Mouse (Mus musculus) adipocyte (in vitro differentiated cells): ENCODE results near the gene Trank1.

Experiments
- DNase-seq: peaks from one replicate; pipeline ENCODE4 v3.0.0-alpha.2; 2016; ENCODE audit warnings: low spot score

Gene Trank1

GRCm38 (mm10) chr9:111311031-111311842 is at the start of gene Trank1:
Gene Trank1, plus strand, starts transcription at chr9:111311739.
- DNase-seq, result no peak

- no peak for DNase-seq
Measured at GRCm38 (mm10) chr9:111267998-111268397, 43.5 kb upstream of the Trank1 start.

GRCm38 (mm10) chr9:111270606-111271005 is 40.9 kb upstream of the Trank1 start:
- DNase-seq, result no peak

- no peak for DNase-seq
Measured at GRCm38 (mm10) chr9:111271056-111271433, 40.5 kb upstream of the Trank1 start.

GRCm38 (mm10) chr9:111271434-111272160 is 39.9 kb upstream of the Trank1 start, which contains the start of the genes Mlh1 and Epm2aip1:
Gene Mlh1, minus strand, starts transcription at chr9:111271791.
Gene Epm2aip1, plus strand, starts transcription at chr9:111271929.
- peak; percentile 99 for DNase-seq

GRCm38 (mm10) chr9:111272356-111272755 is 39.2 kb upstream of the Trank1 start:
- peak; percentile 46 for DNase-seq

- DNase-seq, result no peak
Measured at GRCm38 (mm10) chr9:111272996-111273785, 38.3 kb upstream of the Trank1 start.

GRCm38 (mm10) chr9:111273958-111274357 is 37.6 kb upstream of the Trank1 start:
- no peak for DNase-seq

- DNase-seq, result no peak
Measured at GRCm38 (mm10) chr9:111275156-111275555, 36.4 kb upstream of the Trank1 start.

GRCm38 (mm10) chr9:111285061-111285460 is 26.5 kb upstream of the Trank1 start:
- DNase-seq, result no peak

- no peak for DNase-seq
Measured at GRCm38 (mm10) chr9:111285676-111286075, 25.9 kb upstream of the Trank1 start.

- DNase-seq, result no peak
Measured at GRCm38 (mm10) chr9:111286468-111286867, 25.1 kb upstream of the Trank1 start.

GRCm38 (mm10) chr9:111287956-111288355 is 23.6 kb upstream of the Trank1 start:
- DNase-seq, result no peak

- DNase-seq, result no peak
Measured at GRCm38 (mm10) chr9:111289294-111289831, 22.2 kb upstream of the Trank1 start.

GRCm38 (mm10) chr9:111289832-111290339 is 21.7 kb upstream of the Trank1 start:
- DNase-seq, result peak; percentile 76

GRCm38 (mm10) chr9:111290539-111291100 is 20.9 kb upstream of the Trank1 start:
- DNase-seq, result no peak

- DNase-seq, result no peak
Measured at GRCm38 (mm10) chr9:111293234-111293633, 18.3 kb upstream of the Trank1 start.

GRCm38 (mm10) chr9:111294911-111295310 is 16.6 kb upstream of the Trank1 start:
- no peak for DNase-seq

GRCm38 (mm10) chr9:111295323-111295722 is 16.2 kb upstream of the Trank1 start:
- DNase-seq, result no peak

- DNase-seq, result no peak
Measured at GRCm38 (mm10) chr9:111296433-111296832, 15.1 kb upstream of the Trank1 start.

GRCm38 (mm10) chr9:111298606-111299005 is 12.9 kb upstream of the Trank1 start:
- DNase-seq, result no peak
